Comparison of ENCODE assay signal across 16 mouse cellular contexts in the genomic region with DNA sequence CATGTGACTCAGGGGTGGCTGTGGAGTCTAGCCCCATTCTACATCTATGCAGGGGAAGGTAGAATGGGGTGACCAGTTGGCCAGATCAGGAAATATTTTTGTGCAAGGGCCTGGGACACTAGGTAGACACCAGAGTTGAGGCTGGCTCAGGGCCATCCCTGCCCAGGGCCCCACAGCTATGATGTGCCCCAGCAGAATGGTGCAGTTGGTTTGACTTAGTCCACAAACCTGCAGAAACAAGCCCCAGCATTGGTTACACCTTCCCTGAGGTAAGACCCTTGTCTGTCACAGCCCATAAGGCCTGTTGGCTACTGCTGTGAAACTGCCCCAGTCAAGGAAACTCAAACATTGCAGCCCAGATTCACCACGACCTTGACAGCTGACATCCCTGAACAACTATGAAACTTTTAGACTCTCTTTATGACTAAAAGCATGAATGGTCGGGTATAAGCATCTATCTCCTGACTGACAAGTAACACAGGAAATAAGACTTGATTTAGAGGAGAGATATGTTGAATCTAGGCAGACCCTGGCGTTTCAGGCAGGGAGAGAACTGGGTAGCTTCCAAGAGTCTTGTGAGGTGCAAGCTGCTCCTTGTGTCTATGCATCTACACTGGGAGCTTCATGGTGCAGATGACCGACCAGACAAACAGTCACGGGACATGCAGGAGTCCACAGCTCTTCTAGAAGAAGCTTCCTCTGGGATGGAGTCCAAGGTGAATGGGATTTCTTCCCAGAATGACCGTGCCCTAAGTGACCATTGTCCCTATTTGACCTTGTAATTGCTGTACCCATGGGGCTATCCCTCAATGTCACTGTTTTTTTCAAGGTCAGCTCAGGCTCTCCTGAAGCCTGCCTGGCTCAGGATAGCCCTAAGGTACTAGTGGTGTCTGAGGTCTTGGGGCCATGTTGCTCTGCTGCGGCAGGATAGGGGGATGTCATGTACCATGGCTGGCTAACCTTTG.
A peak's percentile ranks its signal among the peaks of the same experiment; 100 is the strongest.
DNase-seq lines count a peak whose midpoint lies in the region; ATAC-seq and TF ChIP-seq lines count a peak whose summit lies in the region.
"Had no signal": no experiment of that assay in that cellular context is flagged by ENCODE, and none has a peak within 500 bp of the region (broad histone marks: within the 10 kb centered on the region; RNA-seq: fewer than 3 reads in every experiment).

No protein-coding gene starts in this region.

- WGBS in intestine, embryonic 15.5 days, result 65% methylated on average over 7 of the region's 7 CpGs
- WGBS in intestine, postnatal 0 days, result 60% methylated on average over 7 of the region's 7 CpGs
- WGBS in olfactory bulb, adult 2 months, result 84% methylated on average over 7 of the region's 7 CpGs
- WGBS in hindbrain, embryonic 13.5 days, result 84% methylated on average over 7 of the region's 7 CpGs

- ATAC-seq in intestine, embryonic 15.5 days, result no peak
- ATAC-seq in intestine, postnatal 0 days, result no peak
- ATAC-seq in inflammation-experienced regulatory T-cells, adult 6 months, result peak; percentile 48
- ATAC-seq in hindbrain, embryonic 13.5 days (ENCODE audit: low FRiP score), result no peak
- ATAC-seq: liver, postnatal 0 days had no signal

- TF ChIP-seq POLR2A in embryonic fibroblast, embryonic 13.5 days (IDR thresholded peaks at IDR 0.05; ENCODE audit: low read depth, low read length), result no peak
- no peak for TF ChIP-seq POLR2A in olfactory bulb, adult 2 months (IDR thresholded peaks at IDR 0.05; ENCODE audit: insufficient read depth, low read depth, low read length)

- H3K27ac ChIP-seq in intestine, embryonic 15.5 days, result 0 out of 2 replicates have a peak overlapping the region, but pooled peaks have one; percentile 10
- H3K27ac ChIP-seq in intestine, postnatal 0 days (ENCODE audit: low read depth, low read length), result no peak overlapping the region; the same call in 1 of the 2 replicates
- H3K27ac ChIP-seq in embryonic fibroblast, embryonic 13.5 days (ENCODE audit: insufficient read depth, low read length), result peak overlapping the region; percentile 54
- peak overlapping the region; percentile 94 for H3K27ac ChIP-seq in olfactory bulb, adult 2 months (ENCODE audit: insufficient read depth, low read depth, low read length)
- no peak overlapping the region for H3K27ac ChIP-seq in hindbrain, embryonic 13.5 days
- H3K27ac ChIP-seq: embryonic facial prominence, embryonic 13.5 days; hindbrain, embryonic 15.5 days; midbrain, embryonic 10.5 days; neural tube, embryonic 13.5 days had no signal

- H3K4me1 ChIP-seq in intestine, embryonic 15.5 days (replicated peaks), result peaks cover 13% of the 10 kb centered on the region; the same call in 1 of the 2 replicates
- H3K4me1 ChIP-seq in intestine, postnatal 0 days (replicated peaks; ENCODE audit: control insufficient read depth, insufficient read depth, low read length), result 0 out of 2 replicates have a peak, but pooled peaks cover 5% of the 10 kb centered on the region
- H3K4me1 ChIP-seq in embryonic fibroblast, embryonic 13.5 days (ENCODE audit: control insufficient read depth, insufficient read depth, low read length), result peaks cover 25% of the 10 kb centered on the region
- peaks cover 31% of the 10 kb centered on the region for H3K4me1 ChIP-seq in olfactory bulb, adult 2 months (ENCODE audit: control insufficient read depth, insufficient read depth, low read length)
- H3K4me1 ChIP-seq in hindbrain, embryonic 13.5 days (replicated peaks), result peaks cover 8% of the 10 kb centered on the region

- H3K4me2 ChIP-seq in intestine, embryonic 15.5 days (replicated peaks), result no peak overlapping the region
- no peak overlapping the region for H3K4me2 ChIP-seq in intestine, postnatal 0 days (replicated peaks; ENCODE audit: low read depth)
- no peak overlapping the region for H3K4me2 ChIP-seq in hindbrain, embryonic 13.5 days
- H3K4me2 ChIP-seq: embryonic facial prominence, embryonic 13.5 days; hindbrain, embryonic 15.5 days; neural tube, embryonic 13.5 days had no signal

- no peaks in the 10 kb centered on the region for H3K27me3 ChIP-seq in intestine, embryonic 15.5 days (replicated peaks)
- no peaks in the 10 kb centered on the region for H3K27me3 ChIP-seq in intestine, postnatal 0 days (replicated peaks; ENCODE audit: control insufficient read depth, insufficient read depth, low read length)
- no peaks in the 10 kb centered on the region for H3K27me3 ChIP-seq in hindbrain, embryonic 13.5 days
- H3K27me3 ChIP-seq: embryonic facial prominence, embryonic 13.5 days; hindbrain, embryonic 15.5 days; neural tube, embryonic 13.5 days had no signal

- H3K9ac ChIP-seq in intestine, embryonic 15.5 days, result no peak overlapping the region
- no peak overlapping the region for H3K9ac ChIP-seq in intestine, postnatal 0 days (ENCODE audit: low read depth, low read length)
- H3K9ac ChIP-seq in hindbrain, embryonic 13.5 days, result no peak overlapping the region
- H3K9ac ChIP-seq: embryonic facial prominence, embryonic 13.5 days; hindbrain, embryonic 15.5 days; liver, postnatal 0 days; neural tube, embryonic 13.5 days had no signal

- H3K36me3 ChIP-seq in intestine, embryonic 15.5 days, result no peaks in the 10 kb centered on the region
- H3K36me3 ChIP-seq in intestine, postnatal 0 days (ENCODE audit: control insufficient read depth, insufficient read depth), result peaks cover 11% of the 10 kb centered on the region; the same call in 1 of the 2 replicates
- peaks cover 31% of the 10 kb centered on the region for H3K36me3 ChIP-seq in hindbrain, embryonic 13.5 days

- H3K9me3 ChIP-seq in intestine, embryonic 15.5 days, result no peaks in the 10 kb centered on the region
- no peaks in the 10 kb centered on the region for H3K9me3 ChIP-seq in intestine, postnatal 0 days (ENCODE audit: control insufficient read depth)
- H3K9me3 ChIP-seq in hindbrain, embryonic 13.5 days, result no peaks in the 10 kb centered on the region
- H3K9me3 ChIP-seq: embryonic facial prominence, embryonic 13.5 days; G1E; hindbrain, embryonic 15.5 days; midbrain, embryonic 10.5 days; neural tube, embryonic 13.5 days had no signal

- DNase-seq in spleen, postnatal 4 days (ENCODE audit: low spot score in 2 of 2), result no peak
- DNase-seq: cerebellum, adult 9-10 months; liver, postnatal 0 days; right cerebral cortex, postnatal 25 days; thymus, adult 2 months had no signal

- no peak for TF ChIP-seq CTCF in intestine, postnatal 0 days (IDR thresholded peaks at IDR 0.05; ENCODE audit: low read depth)
- no peak for TF ChIP-seq CTCF in embryonic fibroblast, embryonic 13.5 days (IDR thresholded peaks at IDR 0.05; ENCODE audit: borderline replicate concordance, insufficient read depth, low read length)
- no peak for TF ChIP-seq CTCF in olfactory bulb, adult 2 months (IDR thresholded peaks at IDR 0.05; ENCODE audit: insufficient read depth, low read depth, low read length)

- no peak overlapping the region for H3K4me3 ChIP-seq in intestine, embryonic 15.5 days (replicated peaks)
- no peak overlapping the region for H3K4me3 ChIP-seq in intestine, postnatal 0 days (ENCODE audit: low read depth, low read length)
- H3K4me3 ChIP-seq in embryonic fibroblast, embryonic 13.5 days (ENCODE audit: insufficient read depth, low read length), result no peak overlapping the region
- H3K4me3 ChIP-seq in olfactory bulb, adult 2 months (ENCODE audit: insufficient read depth, low read depth, low read length), result no peak overlapping the region
- H3K4me3 ChIP-seq in hindbrain, embryonic 13.5 days, result no peak overlapping the region
- H3K4me3 ChIP-seq: embryonic facial prominence, embryonic 13.5 days; hindbrain, embryonic 15.5 days; midbrain, embryonic 10.5 days; neural tube, embryonic 13.5 days had no signal

Comparison
In these comparisons a context has a peak if more than half of its experiments do, and no peak if none do; other contexts are left out.
1. H3K27ac ChIP-seq: peak in intestine, embryonic 15.5 days (single experiment), embryonic fibroblast, embryonic 13.5 days (single experiment) and olfactory bulb, adult 2 months (single experiment); none in intestine, postnatal 0 days (single experiment) and hindbrain, embryonic 13.5 days (single experiment).